Mouse (Mus musculus): ENCODE results near the gene Nipsnap3b. TPM values are rescaled to one million over a fixed set of nuclear protein-coding genes. Genes with fewer than 3 reads are reported as not detected.

Nipsnap3b gene
- 10 to 100 TPM; 14.2 to 15.9 TPM for total RNA-seq (2021)
- long read RNA-seq, experiment 1, transcript Nipsnap3b-201 (6 exons, 1,552 nt): major isoform, 38 of 40 reads
- long read RNA-seq, experiment 1, partial matches to known transcripts: 0 of 40 reads
- long read RNA-seq, experiment 1, other reads (novel, unspliced or antisense): 2 of 40 reads
- long read RNA-seq, experiment 2, transcript Nipsnap3b-201 (6 exons, 1,552 nt): major isoform, 22 of 26 reads
- long read RNA-seq, experiment 2, partial matches to known transcripts: 0 of 26 reads
- long read RNA-seq, experiment 2, other reads (novel, unspliced or antisense): 4 of 26 reads

GRCm38 (mm10) chr4:53011732-53012361 lies at the start of gene Nipsnap3b:
Gene Nipsnap3b, plus strand, starts transcription at chr4:53011880.
- DNase-seq (ENCODE audit: low spot score in 2 of 2): peak; percentile 95 to 98
- intact Hi-C loops (cut with DNase I): no loop called here

- DNase-seq (ENCODE audit: low spot score in 2 of 2): no peak
- intact Hi-C loops (cut with DNase I): no loop called here
Measured at GRCm38 (mm10) chr4:52964247-52964646, 47.4 kb upstream of the Nipsnap3b start, which contains the start of gene Olfr270. Gene Olfr270, plus strand, starts transcription at chr4:52964547.

- DNase-seq (ENCODE audit: low spot score in 2 of 2): peak; percentile 26 to 64
- intact Hi-C loops (cut with DNase I): no loop called here
Measured at GRCm38 (mm10) chr4:52985216-52985615, 26.5 kb upstream of the Nipsnap3b start.

- intact Hi-C loops (cut with DNase I): no loop called here
Measured at GRCm38 (mm10) chr4:52986266-52986665, 25.4 kb upstream of the Nipsnap3b start.

GRCm38 (mm10) chr4:52989248-52989647 lies 22.4 kb upstream of the Nipsnap3b start, which contains the start of gene Nipsnap3a:
Gene Nipsnap3a, plus strand, starts transcription at chr4:52989272.
- intact Hi-C loops (cut with DNase I): no loop called here
- DNase-seq (ENCODE audit: low spot score in 2 of 2): no peak

More at GRCm38 (mm10) chr4:52986266-52986665, 25.4 kb upstream of the Nipsnap3b start:
- no peak for DNase-seq (ENCODE audit: low spot score in 2 of 2)

GRCm38 (mm10) chr4:52999449-52999848 lies 12.2 kb upstream of the Nipsnap3b start:
- intact Hi-C loops (cut with DNase I): no loop called here
- no peak for DNase-seq (ENCODE audit: low spot score in 2 of 2)

- DNase-seq (ENCODE audit: low spot score in 2 of 2): no peak
- intact Hi-C loops (cut with DNase I): no loop called here
Measured at GRCm38 (mm10) chr4:53000154-53000553, 11.5 kb upstream of the Nipsnap3b start.

GRCm38 (mm10) chr4:53009183-53009582 lies 2.5 kb upstream of the Nipsnap3b start:
- intact Hi-C loops (cut with DNase I): no loop called here
- no peak for DNase-seq (ENCODE audit: low spot score in 2 of 2)

GRCm38 (mm10) chr4:53009871-53010270 lies 1.8 kb upstream of the Nipsnap3b start:
- no peak for DNase-seq (ENCODE audit: low spot score in 2 of 2)
- intact Hi-C loops (cut with DNase I): no loop called here

GRCm38 (mm10) chr4:53014421-53014820 lies 2.7 kb downstream of the Nipsnap3b start:
- intact Hi-C loops (cut with DNase I): no loop called here
- no peak for DNase-seq (ENCODE audit: low spot score in 2 of 2)

GRCm38 (mm10) chr4:53015024-53015423 lies 3.3 kb downstream of the Nipsnap3b start:
- intact Hi-C loops (cut with DNase I): no loop called here
- peak in 1 of 2 experiments; percentile 21 for DNase-seq (ENCODE audit: low spot score in 2 of 2)

GRCm38 (mm10) chr4:53018392-53018791 lies 6.7 kb downstream of the Nipsnap3b start:
- intact Hi-C loops (cut with DNase I): no loop called here

GRCm38 (mm10) chr4:53023189-53023925 lies 11.7 kb downstream of the Nipsnap3b start:
- intact Hi-C loops (cut with DNase I): no loop called here
- no peak for DNase-seq (ENCODE audit: low spot score in 2 of 2)

More at GRCm38 (mm10) chr4:53018392-53018791, 6.7 kb downstream of the Nipsnap3b start:
- DNase-seq (ENCODE audit: low spot score in 2 of 2): no peak

- DNase-seq (ENCODE audit: low spot score in 2 of 2): no peak
- intact Hi-C loops (cut with DNase I): no loop called here
Measured at GRCm38 (mm10) chr4:53024397-53024796, 12.7 kb downstream of the Nipsnap3b start.

GRCm38 (mm10) chr4:53027811-53028210 lies 16.1 kb downstream of the Nipsnap3b start:
- DNase-seq (ENCODE audit: low spot score in 2 of 2): no peak
- intact Hi-C loops (cut with DNase I): no loop called here

GRCm38 (mm10) chr4:53030326-53030948 lies 18.8 kb downstream of the Nipsnap3b start:
- DNase-seq (ENCODE audit: low spot score in 2 of 2): peak; percentile 38 to 53
- intact Hi-C loops (cut with DNase I): loop anchor here (5.0 to 10.0 kb wide), 2 partner anchors 327 to 564 kb away; no protein-coding TSS in a partner anchor

GRCm38 (mm10) chr4:53043819-53044218 lies 32.1 kb downstream of the Nipsnap3b start:
- no peak for DNase-seq (ENCODE audit: low spot score in 2 of 2)
- intact Hi-C loops (cut with DNase I): no loop called here

GRCm38 (mm10) chr4:53045807-53046206 lies 34.1 kb downstream of the Nipsnap3b start:
- no peak for DNase-seq (ENCODE audit: low spot score in 2 of 2)
- intact Hi-C loops (cut with DNase I): no loop called here

- DNase-seq (ENCODE audit: low spot score in 2 of 2): no peak
- intact Hi-C loops (cut with DNase I): no loop called here
Measured at GRCm38 (mm10) chr4:53046238-53047022, 34.8 kb downstream of the Nipsnap3b start.
